Mouse (Mus musculus): ENCODE measurements around the gene Zfp639.

Gene Zfp639

GRCm38 (mm10) chr3:32509496-32510374 lies at the start of gene Zfp639:
Gene Zfp639 (plus strand): TSS chr3:32510259.
- no peak for DNase-seq (ENCODE audit: low spot score)

DNA sequence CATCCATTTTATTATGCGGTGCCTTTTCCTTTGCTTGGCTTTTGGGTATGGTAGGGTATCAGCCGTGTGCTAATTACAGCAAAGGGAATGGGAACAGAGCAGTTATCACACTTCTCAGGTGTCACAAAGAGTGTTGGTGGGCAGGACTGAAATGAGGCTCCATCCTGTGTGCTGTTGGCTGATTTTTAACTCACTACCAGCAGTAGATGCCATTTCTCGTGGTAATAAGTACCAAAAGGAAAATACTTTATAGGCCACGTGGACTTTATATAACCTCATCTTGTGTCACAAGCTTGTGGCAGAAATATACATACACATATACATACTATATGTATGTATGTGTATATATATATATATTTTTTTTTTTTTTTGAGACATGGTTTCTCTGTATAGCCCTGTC lies 42.7 kb upstream of the Zfp639 start:
- no peak for DNase-seq (ENCODE audit: low spot score)

- no peak for DNase-seq (ENCODE audit: low spot score)
Observed at GRCm38 (mm10) chr3:32468411-32468810, 41.6 kb upstream of the Zfp639 start.

GRCm38 (mm10) chr3:32470449-32470848 lies 39.6 kb upstream of the Zfp639 start:
- DNase-seq (ENCODE audit: low spot score) = no peak

DNA sequence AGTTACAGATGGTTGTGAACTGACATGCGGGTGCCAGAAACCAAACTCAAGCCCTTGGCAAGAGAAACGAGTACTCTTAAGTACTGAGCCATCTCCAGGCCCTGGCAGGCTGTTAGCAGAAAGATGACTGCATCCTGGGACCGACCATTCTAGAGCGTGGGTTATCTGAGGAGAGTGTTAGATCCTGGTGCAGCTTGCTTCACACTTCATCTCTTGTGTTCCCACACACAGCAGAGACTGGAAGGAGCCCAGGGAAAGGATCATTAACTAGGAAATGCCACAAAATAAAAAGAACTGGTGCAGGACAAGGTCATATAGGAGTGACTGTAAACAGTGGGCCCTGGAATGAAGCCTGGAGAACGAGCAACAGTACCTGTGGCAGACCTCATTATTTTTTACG lies 39.0 kb upstream of the Zfp639 start:
- DNase-seq (ENCODE audit: low spot score) = no peak

DNA sequence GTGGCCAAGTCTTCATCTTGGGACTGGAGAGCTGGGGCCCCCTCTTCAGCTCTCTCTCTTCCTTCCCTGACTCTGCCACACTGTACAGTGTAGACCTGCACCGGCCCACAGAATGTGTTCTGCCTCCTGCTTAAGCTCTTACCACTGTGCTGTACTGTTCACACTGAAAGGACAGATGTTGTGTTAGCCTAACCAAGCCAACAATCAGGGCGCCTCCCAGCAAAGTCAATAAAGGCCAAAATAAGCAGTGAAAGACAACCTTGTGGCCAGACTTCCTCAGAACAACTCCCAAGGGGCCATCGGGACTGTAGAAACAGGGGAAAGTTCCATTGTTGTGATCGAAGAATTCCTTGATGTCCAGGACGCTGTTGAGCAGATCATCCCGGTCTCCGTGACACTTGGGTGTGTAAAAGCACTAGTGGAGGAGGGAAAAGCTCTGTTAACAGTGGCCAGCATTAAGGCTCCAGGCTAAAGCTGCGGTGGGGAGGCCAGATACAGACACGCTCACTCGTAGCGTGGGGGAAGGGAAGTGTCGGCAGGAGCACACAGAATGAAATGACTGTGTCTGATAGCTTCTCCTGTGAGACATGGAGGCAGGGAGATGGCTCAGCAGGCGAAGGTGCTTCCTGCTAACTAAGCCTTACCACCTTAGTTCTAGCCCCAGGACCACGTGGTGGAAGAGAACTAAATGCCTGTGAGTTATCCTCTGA lies 37.7 kb upstream of the Zfp639 start:
- DNase-seq (ENCODE audit: low spot score) = no peak

DNA sequence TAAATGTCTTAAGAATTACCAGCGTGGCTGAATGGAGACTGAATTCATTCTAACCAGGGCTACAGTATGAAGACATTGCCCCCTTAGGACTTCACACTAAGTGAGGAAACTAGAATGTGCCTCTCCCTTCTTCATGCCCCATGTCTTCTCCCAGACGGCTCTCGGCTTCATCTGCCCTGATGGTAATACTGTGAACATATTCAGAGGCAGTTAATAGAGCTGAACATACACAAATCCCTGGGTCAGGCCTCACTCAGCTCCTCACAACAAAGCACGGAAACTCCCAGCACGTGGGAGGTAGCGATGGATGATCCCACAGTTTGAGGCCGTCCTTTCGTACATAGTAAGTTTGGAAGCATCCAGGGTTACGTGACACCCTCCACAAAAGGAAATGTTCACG lies 36.9 kb upstream of the Zfp639 start:
- no peak for DNase-seq (ENCODE audit: low spot score)

GRCm38 (mm10) chr3:32479961-32480360 lies 30.1 kb upstream of the Zfp639 start:
- no peak for DNase-seq (ENCODE audit: low spot score)

GRCm38 (mm10) chr3:32483035-32483434 lies 27.0 kb upstream of the Zfp639 start:
- DNase-seq (ENCODE audit: low spot score) = no peak

DNA sequence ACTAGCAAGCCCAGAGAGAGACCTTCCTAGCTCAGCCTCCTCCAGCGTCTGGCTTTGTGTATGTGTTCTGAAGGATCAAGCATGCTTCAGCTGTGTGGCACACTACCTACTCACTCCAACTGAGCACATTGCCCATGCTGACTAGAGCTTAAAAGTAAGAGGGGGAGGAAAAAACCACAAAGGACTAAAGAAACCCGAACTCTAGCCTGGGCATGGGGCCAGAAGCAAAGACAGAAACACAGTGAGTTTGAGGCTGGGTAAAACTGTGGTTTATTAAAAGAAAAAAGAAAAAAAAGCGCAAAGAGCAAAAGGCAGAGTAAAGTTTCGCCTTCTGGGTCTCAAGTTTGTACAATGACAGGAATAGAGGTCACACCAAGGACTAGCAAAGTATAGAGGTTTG lies 23.5 kb upstream of the Zfp639 start:
- no peak for DNase-seq (ENCODE audit: low spot score)

GRCm38 (mm10) chr3:32488172-32488571 lies 21.9 kb upstream of the Zfp639 start:
- DNase-seq (ENCODE audit: low spot score) = no peak

GRCm38 (mm10) chr3:32490076-32490927 lies 19.8 kb upstream of the Zfp639 start:
- DNase-seq (ENCODE audit: low spot score) = no peak

GRCm38 (mm10) chr3:32490928-32491315 lies 19.1 kb upstream of the Zfp639 start:
- no peak for DNase-seq (ENCODE audit: low spot score)

DNA sequence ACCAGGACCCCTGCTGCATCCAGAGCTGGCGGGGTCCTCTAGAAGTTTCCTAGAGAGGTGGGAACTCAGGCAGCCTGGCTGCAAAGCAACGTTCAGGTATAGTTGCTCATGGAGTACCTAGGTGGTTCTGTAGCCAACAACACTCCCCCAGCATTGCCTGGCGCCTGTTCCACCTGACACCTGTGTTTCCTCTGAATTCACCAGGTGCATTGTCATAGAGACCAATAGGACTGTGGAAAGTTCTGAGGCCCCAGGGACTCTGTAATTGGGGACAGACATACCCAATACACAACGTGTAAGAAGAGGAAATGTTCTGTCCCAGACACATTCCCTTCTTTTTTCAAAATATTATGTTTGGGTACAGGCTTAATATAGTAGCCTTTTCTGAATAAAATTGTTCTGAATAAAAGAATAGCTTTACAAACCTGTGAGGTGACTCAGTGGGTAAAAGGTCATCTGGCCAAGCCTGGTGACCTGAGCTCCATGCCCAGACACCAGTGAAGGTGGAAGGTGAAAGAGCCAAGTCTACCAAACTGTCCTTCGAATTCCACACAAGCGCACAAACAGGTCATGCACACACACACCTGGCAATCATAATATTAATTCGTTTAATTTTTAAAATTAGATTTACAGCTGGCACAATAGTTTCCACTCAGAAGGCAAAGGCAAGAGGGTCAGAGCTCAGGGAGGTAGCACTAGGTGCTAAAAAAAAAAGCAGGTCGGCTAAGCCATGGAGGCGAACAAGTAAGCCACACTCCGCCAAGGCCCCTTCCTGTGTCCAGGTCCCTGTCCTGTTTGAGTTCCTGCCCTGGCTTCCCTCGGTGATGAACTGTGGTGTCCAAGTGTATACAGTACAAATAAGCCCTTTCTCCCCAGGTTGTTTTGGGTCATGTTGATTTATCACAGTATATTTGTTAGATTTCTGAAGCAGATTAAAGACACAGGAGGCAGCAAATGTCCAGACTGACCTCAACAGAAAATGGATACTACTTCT lies 17.7 kb upstream of the Zfp639 start, which contains the start of gene Kcnmb3:
TSS of gene Kcnmb3 (minus strand) at position 135 of the 994 bp plus-strand sequence.
- DNase-seq (ENCODE audit: low spot score) = no peak

GRCm38 (mm10) chr3:32494387-32495087 lies 15.5 kb upstream of the Zfp639 start:
- DNase-seq (ENCODE audit: low spot score) = no peak

- no peak for DNase-seq (ENCODE audit: low spot score)
Observed at GRCm38 (mm10) chr3:32495088-32495770, 14.8 kb upstream of the Zfp639 start.

DNA sequence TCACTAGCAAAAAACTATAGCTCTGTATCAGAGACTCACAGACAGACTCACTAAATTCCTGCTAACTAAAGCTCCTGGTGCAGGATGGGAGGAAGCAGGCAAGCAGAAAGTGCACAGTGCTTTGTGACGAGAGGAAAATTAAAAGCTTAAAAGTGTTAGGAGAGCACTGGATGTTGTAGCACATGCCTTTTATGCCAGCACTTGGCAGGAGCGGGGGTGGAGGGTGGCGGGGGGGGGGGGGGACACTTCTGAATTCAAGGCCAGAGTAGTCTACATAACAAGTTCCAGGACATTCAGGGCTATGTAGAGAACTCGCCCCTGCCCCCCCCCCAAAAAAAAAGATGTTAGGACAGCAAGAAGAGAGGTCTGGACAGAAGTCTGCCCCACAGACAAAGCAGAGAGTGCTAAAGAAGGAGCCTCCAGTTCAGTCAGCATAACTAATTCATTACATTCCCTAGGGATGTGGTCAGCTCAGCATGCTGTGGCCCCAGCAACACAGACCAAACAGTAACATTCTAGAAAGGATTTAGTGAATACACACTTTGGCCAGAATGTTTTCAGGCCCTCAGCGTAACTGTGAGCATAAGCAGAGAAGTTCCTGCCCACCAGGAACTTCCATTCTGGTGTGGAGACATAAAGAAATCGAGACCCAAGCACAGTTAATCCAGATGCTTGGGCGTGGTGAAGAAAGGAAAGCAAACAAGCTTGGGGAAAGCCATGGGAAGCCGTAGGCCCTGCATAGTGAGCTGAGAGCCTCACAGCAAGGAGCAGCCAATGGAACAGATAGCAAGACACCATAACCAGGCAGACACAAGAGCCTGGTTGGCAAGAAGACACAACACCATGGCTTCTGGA lies 14.0 kb upstream of the Zfp639 start:
- DNase-seq (ENCODE audit: low spot score) = no peak

DNA sequence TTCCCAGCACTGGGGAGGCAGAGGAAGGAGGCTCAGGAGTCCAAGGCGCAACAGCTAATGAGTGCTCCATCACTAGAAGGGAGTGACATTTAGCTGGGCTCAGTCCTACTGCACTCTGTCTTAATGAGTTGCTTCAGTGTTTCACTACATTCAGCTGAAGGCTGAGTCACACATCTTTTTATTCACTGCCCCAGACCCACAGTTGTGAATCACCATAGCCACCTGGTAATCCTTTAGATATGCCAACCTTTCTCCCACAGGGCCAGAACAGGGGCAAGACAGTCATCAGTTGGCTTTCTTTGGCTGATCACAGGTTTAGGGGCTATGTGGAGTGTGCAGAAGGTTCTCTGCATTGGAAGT lies 13.4 kb upstream of the Zfp639 start:
- DNase-seq (ENCODE audit: low spot score) = no peak

GRCm38 (mm10) chr3:32500346-32500745 lies 9.7 kb upstream of the Zfp639 start:
- DNase-seq (ENCODE audit: low spot score) = no peak

All from urinary bladder, postnatal 14 days (tissue).